12 mouse cellular contexts compared by ENCODE assay signal in the genomic region with DNA sequence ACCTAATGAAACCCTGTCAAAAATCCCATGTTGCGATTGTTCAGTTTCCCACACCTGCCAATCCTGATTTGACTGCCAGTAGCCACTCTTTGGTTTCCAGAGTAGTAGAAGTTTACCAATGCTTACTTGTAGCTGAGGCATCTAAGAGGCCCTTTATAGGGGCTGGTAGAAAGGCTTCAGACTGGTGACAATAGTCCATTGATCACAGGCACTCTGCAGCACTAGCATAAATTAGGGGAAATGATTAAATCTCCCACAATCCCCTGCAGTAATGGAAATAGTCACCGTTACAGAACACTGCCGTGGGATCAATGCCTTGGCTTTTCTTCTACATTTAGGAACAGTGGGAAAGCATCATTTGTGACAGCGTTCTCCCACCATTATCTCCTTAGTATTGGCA.
"Had no signal": no experiment of that assay in that cellular context is flagged by ENCODE, and none has a peak within 500 bp of the region (broad histone marks: within the 10 kb centered on the region; RNA-seq: fewer than 3 reads in every experiment).

No protein-coding gene starts in this region.

- ATAC-seq: lung, postnatal 0 days had no signal

- H3K27ac ChIP-seq: limb, embryonic 10.5 days; liver, embryonic 15.5 days; stomach, postnatal 0 days had no signal

- H3K36me3 ChIP-seq: liver, embryonic 15.5 days had no signal

- H3K27me3 ChIP-seq: liver, embryonic 15.5 days had no signal

- DNase-seq: kidney, adult 8-10 months; kidney, postnatal 25 days; layer of hippocampus, adult 9-11 months; lung, adult 2 months; lung, postnatal 36 days; thymus, adult 18-20 months; thymus, postnatal 14 days had no signal

- H3K4me2 ChIP-seq: liver, embryonic 11.5 days; liver, embryonic 15.5 days had no signal

- H3K9ac ChIP-seq: liver, embryonic 15.5 days had no signal

- H3K9me3 ChIP-seq: limb, embryonic 10.5 days; liver, embryonic 15.5 days had no signal

- H3K4me1 ChIP-seq: liver, embryonic 15.5 days had no signal

- H3K4me3 ChIP-seq: limb, embryonic 10.5 days; liver, embryonic 15.5 days had no signal
